Mouse (Mus musculus): ENCODE data around the gene Pou2f1.

GRCm38 (mm10) chr1:165848881-165849280 lies 153.6 kb downstream of the Pou2f1 start:
- no peak for TF ChIP-seq CTCF (IDR thresholded peaks at IDR 0.05)
- peak; percentile 34; the same call in 1 of the 2 replicates for TF ChIP-seq POLR2A (IDR thresholded peaks at IDR 0.05; ENCODE audit: insufficient read depth, low read depth, low read length)
- TF ChIP-seq EP300 (IDR thresholded peaks at IDR 0.05; ENCODE audit: insufficient read depth, low read depth, low read length): no peak
